Mouse (Mus musculus) limb, embryonic 14.5 days (tissue): ENCODE measurements at regions not wholly inside any gene's neighbourhood (a gene's known extent, or its start where the extent isn't known, plus 50 kb on each side); places are given as distances from the start of the nearest gene placed in this dataset.
"Not testable (repeated sequence)": the region's sequence is repeated elsewhere in the genome, so short reads cannot be mapped to it uniquely, and the experiment has no call there.

Experiments
- ATAC-seq: fragments of 200-750 bp; cut with Nextera tagmentation; 2 replicates; pipeline ENCODE4 v1.8.0; 2017; ENCODE audit warnings: low read depth, moderate number of reproducible peaks, moderate TSS enrichment; ENCODE audit not compliant: low FRiP score
- DNase-seq: peaks from one replicate; pipeline ENCODE4 v3.0.0-alpha.2; 2015; ENCODE audit warnings: low spot score
- H3K27ac ChIP-seq: fragments of 300-500 bp; sonication (generic); replicated peaks from 2 replicates; pipeline ENCODE4 v1.5.1; 2014; ENCODE audit warnings: low read depth, mild to moderate bottlenecking, low read length, moderate library complexity, mixed read lengths
- H3K27me3 ChIP-seq: fragments of 300-500 bp; sonication (generic); 2 replicates; pipeline ENCODE4 v1.6.1; 2014; ENCODE audit warnings: low read length, mixed read lengths; ENCODE audit not compliant: control insufficient read depth, insufficient read depth
- H3K36me3 ChIP-seq: fragments of 300-500 bp; sonication (generic); 2 replicates; pipeline ENCODE4 v1.6.1; 2014; ENCODE audit warnings: mild to moderate bottlenecking, low read length, moderate library complexity, mixed read lengths; ENCODE audit not compliant: control insufficient read depth, insufficient read depth
- H3K4me1 ChIP-seq: fragments of 300-500 bp; sonication (generic); 2 replicates; pipeline ENCODE4 v1.6.1; 2014; ENCODE audit warnings: antibody characterized with exemption, low read length, mixed read lengths; ENCODE audit not compliant: control insufficient read depth, insufficient read depth
- H3K4me2 ChIP-seq: fragments of 300-500 bp; sonication (generic); replicated peaks from 2 replicates; pipeline ENCODE4 v1.6.1; 2014; ENCODE audit warnings: low read depth, mild to moderate bottlenecking, low read length, moderate library complexity; ENCODE audit not compliant: severe bottlenecking
- H3K4me3 ChIP-seq: fragments of 300-500 bp; sonication (generic); replicated peaks from 2 replicates; pipeline ENCODE4 v1.5.1; 2014; ENCODE audit warnings: low read length
- H3K9ac ChIP-seq: fragments of 300-500 bp; sonication (generic); 2 replicates; pipeline ENCODE4 v1.6.1; 2014; ENCODE audit warnings: mild to moderate bottlenecking, low read depth, low read length, moderate library complexity; ENCODE audit not compliant: severe bottlenecking
- H3K9me3 ChIP-seq: fragments of 300-500 bp; sonication (generic); 2 replicates; pipeline ENCODE4 v1.6.1; 2016; ENCODE audit warnings: low read length; ENCODE audit not compliant: control insufficient read depth
- POLR2A ChIP-seq: fragments of 200-500 bp; IDR thresholded peaks from 2 replicates; pipeline ENCODE4 v1.8.0; 2012; ENCODE audit warnings: inconsistent platforms, mild to moderate bottlenecking, moderate library complexity, borderline replicate concordance; ENCODE audit not compliant: insufficient read depth, insufficient read length; ENCODE audit errors: extremely low read depth
- WGBS: fragments of 180-500 bp; shearing (Covaris S2); extraction: QIAGEN DNeasy Blood & Tissue Kit; methylation state at CpG from one replicate; pipeline ENCODE4 v1.1.7; 2014; 5-methylcytosine and 5-hydroxymethylcytosine counted together

- no peak for TF ChIP-seq POLR2A
- H3K9me3 ChIP-seq: no peaks in the 10 kb centered on the region
- H3K4me2 ChIP-seq: no peak overlapping the region
- H3K4me3 ChIP-seq: no peak overlapping the region
- H3K4me1 ChIP-seq: no peaks in the 10 kb centered on the region
- ATAC-seq (no peak), DNase-seq (no peak)
- 65% methylated on average over 4 of the region's 4 CpGs for WGBS
- no peaks in the 10 kb centered on the region for H3K36me3 ChIP-seq
- H3K27ac ChIP-seq: no peak overlapping the region
- no peaks in the 10 kb centered on the region for H3K27me3 ChIP-seq
- no peak overlapping the region for H3K9ac ChIP-seq
Observed at GRCm38 (mm10) chr5:4348334-4348733, 156.2 kb downstream of the Mterf1b start.

- peak; percentile 35 for DNase-seq
- no peaks in the 10 kb centered on the region for H3K27me3 ChIP-seq
- ATAC-seq: no peak
- 50% methylated on average over 2 of the region's 2 CpGs for WGBS
- no peak overlapping the region for H3K9ac ChIP-seq
- no peaks in the 10 kb centered on the region for H3K36me3 ChIP-seq
- TF ChIP-seq POLR2A: no peak
- H3K4me3 ChIP-seq: no peak overlapping the region
- H3K9me3 ChIP-seq: no peaks in the 10 kb centered on the region
- H3K4me2 ChIP-seq: no peak overlapping the region
- peaks cover 4% of the 10 kb centered on the region for H3K4me1 ChIP-seq
- no peak overlapping the region for H3K27ac ChIP-seq
Observed at GRCm38 (mm10) chr5:4349943-4350342, 157.8 kb downstream of the Mterf1b start.

DNA sequence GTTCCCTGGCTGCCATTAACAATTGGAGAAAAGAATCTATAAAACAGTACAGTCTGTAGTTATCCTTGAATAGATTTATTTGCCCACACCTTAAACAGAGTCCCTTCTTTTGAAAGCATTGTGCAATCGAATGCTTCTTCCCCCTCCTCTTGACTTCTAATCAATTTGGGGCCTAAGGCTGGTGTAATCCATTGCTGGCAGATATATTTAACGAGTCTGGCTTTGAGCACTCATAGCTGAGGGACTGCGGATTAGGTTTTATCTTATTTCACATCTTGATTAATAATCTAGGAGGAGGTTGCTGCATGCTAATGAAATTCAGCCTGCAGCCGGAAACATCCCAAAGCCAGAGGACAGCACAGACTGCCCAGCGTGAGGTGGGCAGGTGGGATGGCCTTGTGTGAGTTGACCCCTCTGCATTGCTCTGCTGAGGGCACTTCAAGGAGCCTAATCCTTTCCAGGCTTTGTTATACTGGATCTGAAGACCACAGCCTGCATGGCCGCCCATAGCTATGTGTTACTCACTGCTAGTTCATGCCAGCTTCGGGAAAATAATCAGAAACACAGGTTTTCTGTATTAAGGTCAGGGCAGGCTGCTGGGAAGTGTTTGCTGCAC is 163.6 kb downstream of the Mterf1b start:
- H3K4me1 ChIP-seq: peaks cover 14% of the 10 kb centered on the region
- WGBS: 38% methylated on average over 7 of the region's 7 CpGs
- H3K4me3 ChIP-seq: no peak overlapping the region
- no peak overlapping the region for H3K27ac ChIP-seq
- no peaks in the 10 kb centered on the region for H3K27me3 ChIP-seq
- H3K4me2 ChIP-seq: no peak overlapping the region
- H3K9ac ChIP-seq: no peak overlapping the region
- DNase-seq (peak; percentile 18), ATAC-seq (no peak)
- no peaks in the 10 kb centered on the region for H3K36me3 ChIP-seq
- no peaks in the 10 kb centered on the region for H3K9me3 ChIP-seq
- no peak for TF ChIP-seq POLR2A

DNA sequence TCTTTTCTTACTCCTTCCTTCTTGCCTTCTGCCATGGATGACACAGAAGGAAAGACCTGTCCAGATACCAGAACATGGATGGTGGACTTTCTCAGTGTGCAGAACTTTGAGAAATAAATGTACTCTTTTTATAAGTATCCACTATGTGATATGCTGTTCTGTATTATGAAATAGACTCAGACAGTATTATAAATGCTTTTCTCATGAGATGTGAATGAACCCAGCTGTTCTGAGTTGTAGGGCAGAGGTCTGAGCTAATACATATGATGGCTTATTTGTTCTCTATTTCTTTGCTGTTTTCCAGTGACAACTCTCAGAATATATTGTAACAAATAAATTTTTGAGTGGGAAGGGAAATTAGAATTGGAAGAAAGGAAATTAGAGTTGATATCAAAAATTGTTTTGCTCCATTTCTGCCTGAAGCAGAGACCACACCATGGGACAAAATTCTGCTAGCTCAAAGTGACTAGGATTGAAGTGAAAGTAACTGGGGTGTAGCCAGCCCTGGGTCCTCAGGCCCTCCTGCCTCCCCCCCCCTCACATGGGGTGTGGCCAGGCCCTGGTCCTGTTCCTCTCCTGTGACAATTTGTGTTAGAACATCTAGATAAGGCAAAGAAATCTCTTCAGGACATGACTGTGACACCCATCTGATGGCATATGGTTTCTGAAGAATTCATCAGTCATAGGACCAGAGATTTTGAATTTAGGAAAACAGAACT is 164.5 kb downstream of the Mterf1b start:
- H3K9ac ChIP-seq, H3K27me3 ChIP-seq, H3K36me3 ChIP-seq, DNase-seq, H3K27ac ChIP-seq, H3K4me2 ChIP-seq, H3K4me3 ChIP-seq, ATAC-seq, H3K9me3 ChIP-seq: not testable (repeated sequence)
- H3K4me1 ChIP-seq: peaks cover 14% of the 10 kb centered on the region

DNA sequence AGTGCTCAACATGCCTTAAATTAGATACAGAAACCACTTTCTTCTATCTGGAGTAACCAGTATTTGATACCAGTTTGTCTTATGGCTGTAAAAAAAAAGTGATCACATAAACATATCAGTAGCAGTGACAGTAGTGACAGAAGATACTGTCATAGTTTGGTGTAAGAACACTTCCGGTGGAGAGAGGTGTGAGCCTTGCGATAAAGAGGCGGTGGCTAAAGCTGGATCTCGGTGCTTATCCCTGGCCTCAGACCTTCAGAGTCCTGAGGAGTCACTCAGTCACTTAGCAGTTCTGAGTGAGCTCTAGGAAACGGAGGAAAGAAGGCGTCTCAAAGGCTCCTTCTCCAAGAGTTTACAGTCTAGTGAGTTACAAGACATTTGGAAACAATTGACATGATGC is 169.4 kb downstream of the Mterf1b start:
- H3K4me1 ChIP-seq, H3K27ac ChIP-seq, DNase-seq, H3K9me3 ChIP-seq, H3K9ac ChIP-seq, H3K36me3 ChIP-seq, H3K27me3 ChIP-seq, H3K4me3 ChIP-seq, ATAC-seq, H3K4me2 ChIP-seq: not testable (repeated sequence)
- WGBS: 82% methylated on average over 6 of the region's 6 CpGs

DNA sequence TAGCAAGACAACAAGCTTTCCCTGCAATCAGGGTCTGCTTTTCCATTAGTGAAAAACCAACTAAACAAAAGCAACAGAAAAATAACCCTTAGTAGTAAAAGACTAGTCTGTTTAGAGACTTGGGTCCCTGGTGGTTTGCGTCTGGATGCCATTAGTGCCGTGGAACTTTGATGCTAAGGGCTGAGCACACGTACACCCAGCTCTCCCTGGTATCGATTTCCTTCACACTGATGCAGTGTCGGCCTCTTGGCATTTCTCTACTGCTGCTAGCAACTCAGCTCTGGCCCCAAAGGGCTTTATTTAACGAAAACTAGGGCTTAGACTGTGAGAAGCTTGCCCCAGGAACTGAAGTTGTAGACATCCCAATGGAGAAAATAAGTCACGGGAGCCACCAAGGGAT is 192.6 kb downstream of the Mterf1b start:
- H3K27me3 ChIP-seq, H3K4me2 ChIP-seq, H3K27ac ChIP-seq, H3K9me3 ChIP-seq, H3K9ac ChIP-seq, H3K4me3 ChIP-seq, H3K4me1 ChIP-seq, H3K36me3 ChIP-seq, DNase-seq, ATAC-seq: not testable (repeated sequence)
- 25% methylated on average over 7 of the region's 7 CpGs for WGBS
